Mouse (Mus musculus): ENCODE results near the gene Zfp688. TPM values are rescaled to one million over a fixed set of nuclear protein-coding genes. Genes with fewer than 3 reads are reported as not detected.
"Not testable (repeated sequence)": the region's sequence is repeated elsewhere in the genome, so short reads cannot be mapped to it uniquely, and the experiment has no call there.

The Zfp688 gene
- polyA plus RNA-seq, 2 experiments, result 18.6 to 25.2 TPM

DNA sequence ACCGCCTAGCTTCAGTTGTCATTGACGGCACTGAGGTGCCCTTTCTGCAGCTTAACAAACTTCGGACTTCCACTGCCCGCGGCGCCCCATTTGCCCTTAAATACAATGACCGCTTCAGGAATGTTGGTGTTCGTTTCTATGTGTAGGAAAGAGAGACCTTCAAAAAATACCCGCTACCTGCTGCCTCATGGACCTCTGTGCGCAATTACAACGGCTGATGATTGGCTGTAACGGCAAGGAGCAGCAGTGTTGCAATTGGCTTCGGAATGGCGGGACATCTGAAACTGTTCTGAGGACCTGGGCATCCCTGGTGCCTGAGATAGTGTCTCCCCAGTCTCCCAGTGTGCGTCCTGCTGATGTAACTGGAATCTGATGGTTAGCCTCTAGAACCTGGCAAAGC lies 379 bp upstream of the Zfp688 start:
- Histone ChIP-seq H3K4me3 (replicated peaks; ENCODE audit: low read length) (peak overlapping the region; percentile 72), H3K36me3 (ENCODE audit: control insufficient read depth, insufficient read depth, low read length) (peaks cover 7% of the 10 kb centered on the region; the same call in 1 of the 2 replicates), H3K9ac (ENCODE audit: low read depth, low read length, severe bottlenecking) (0 out of 2 replicates have a peak overlapping the region, but pooled peaks have one; percentile 32), H3K27ac (replicated peaks; ENCODE audit: low read depth, low read length) (no peak overlapping the region), H3K9me3 (ENCODE audit: control insufficient read depth, low read length) (no peaks in the 10 kb centered on the region), H3K4me2 (replicated peaks; ENCODE audit: low read depth, low read length, severe bottlenecking) (peak overlapping the region; percentile 93), H3K4me1 (ENCODE audit: control insufficient read depth, insufficient read depth, low read length) (peaks cover 5% of the 10 kb centered on the region; the same call in 1 of the 2 replicates), H3K27me3 (ENCODE audit: control insufficient read depth, insufficient read depth, low read length) (no peaks in the 10 kb centered on the region)
- ATAC-seq (ENCODE audit: low FRiP score, low read depth) (peak; percentile 35; the same call in 1 of the 2 replicates), DNase-seq (ENCODE audit: low spot score) (no peak)
- WGBS, result 2% methylated on average over 15 of the region's 15 CpGs
- TF ChIP-seq POLR2A (IDR thresholded peaks at IDR 0.05; ENCODE audit: borderline replicate concordance, extremely low read depth, insufficient read depth, insufficient read length), result no peak

DNA sequence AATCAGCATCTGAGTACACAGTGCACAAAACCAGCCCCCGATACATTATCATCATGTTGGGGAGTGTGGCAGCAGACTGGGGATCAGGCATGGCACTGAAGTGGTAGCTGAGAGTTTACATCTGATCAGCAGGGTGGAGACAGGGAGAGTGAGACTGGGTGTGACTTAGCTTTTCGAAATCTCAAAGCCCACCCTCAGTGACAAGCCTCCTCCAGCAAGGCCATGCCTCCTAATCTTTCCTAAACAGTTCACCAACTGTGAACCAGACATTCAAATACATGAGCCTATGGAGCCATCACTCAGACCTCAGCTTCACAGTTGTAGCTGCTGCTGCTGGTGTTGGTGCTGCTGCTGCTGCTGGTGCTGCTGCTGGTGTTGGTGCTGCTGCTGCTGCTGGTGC lies 10.4 kb downstream of the Zfp688 start:
- Histone ChIP-seq H3K4me1 (ENCODE audit: control insufficient read depth, insufficient read depth, low read length) (0 out of 2 replicates have a peak, but pooled peaks cover 2% of the 10 kb centered on the region), H3K27me3 (ENCODE audit: control insufficient read depth, insufficient read depth, low read length) (no peaks in the 10 kb centered on the region), H3K4me2 (replicated peaks; ENCODE audit: low read depth, low read length, severe bottlenecking) (no peak overlapping the region), H3K4me3 (replicated peaks; ENCODE audit: low read length) (no peak overlapping the region), H3K27ac (replicated peaks; ENCODE audit: low read depth, low read length) (no peak overlapping the region), H3K36me3 (ENCODE audit: control insufficient read depth, insufficient read depth, low read length) (no peaks in the 10 kb centered on the region), H3K9ac (ENCODE audit: low read depth, low read length, severe bottlenecking) (no peak overlapping the region), H3K9me3 (ENCODE audit: control insufficient read depth, low read length) (no peaks in the 10 kb centered on the region)
- DNase-seq (ENCODE audit: low spot score), result no peak
- WGBS, result 88% methylated on average over 2 of the region's 2 CpGs
- ATAC-seq (ENCODE audit: low FRiP score, low read depth), result no peak
- no peak for TF ChIP-seq POLR2A (IDR thresholded peaks at IDR 0.05; ENCODE audit: borderline replicate concordance, extremely low read depth, insufficient read depth, insufficient read length)

DNA sequence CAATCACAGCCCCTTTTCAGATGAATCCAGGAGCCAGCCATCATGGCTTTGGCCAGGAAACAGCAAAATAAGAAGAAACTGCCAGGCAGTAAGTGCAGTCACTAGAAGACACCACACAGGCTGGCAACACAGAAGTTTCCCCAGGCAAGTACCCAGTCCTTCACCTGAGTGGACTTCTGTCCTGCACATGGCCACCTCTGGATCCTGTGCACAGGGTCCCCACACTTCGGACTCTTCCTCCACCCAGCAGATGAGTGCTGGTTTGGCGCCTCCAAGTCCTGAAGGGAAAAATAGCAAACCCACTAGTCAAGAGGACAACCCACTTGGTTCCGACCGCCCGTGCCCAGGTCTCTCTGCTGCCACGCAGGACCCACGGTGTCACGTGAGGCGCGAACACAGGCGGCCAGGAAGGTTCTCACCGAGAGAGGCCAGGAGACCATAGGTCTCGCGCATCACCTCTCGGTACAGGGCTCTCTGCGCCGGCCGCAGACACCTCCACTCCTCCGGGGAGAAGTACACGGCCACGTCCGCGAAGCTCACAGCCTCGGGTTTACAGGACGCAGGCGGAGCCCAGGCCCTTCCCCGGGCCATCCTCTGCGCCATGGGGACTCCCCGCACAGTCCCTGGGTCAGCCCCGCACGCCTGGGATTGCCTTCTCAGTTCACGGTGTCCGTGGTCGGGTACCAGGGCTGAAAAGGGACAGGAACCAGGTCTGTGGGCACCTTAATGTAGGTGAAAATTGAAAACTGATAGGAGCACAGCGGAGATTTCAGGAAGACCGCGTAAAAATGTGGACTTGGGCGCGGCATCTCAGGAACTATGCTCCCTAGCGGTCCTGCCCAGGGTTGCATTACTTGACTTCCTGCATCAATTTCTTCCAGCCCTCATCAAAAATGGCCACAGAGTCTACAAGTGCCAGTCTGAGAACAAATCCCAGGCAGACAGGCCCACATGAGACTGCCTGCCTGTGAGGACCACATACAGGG lies 15.6 kb downstream of the Zfp688 start, which contains the start of gene Zfp764:
Gene Zfp764 (minus strand): TSS at position 821 of the 986 bp plus-strand sequence.
- Histone ChIP-seq H3K4me3 (replicated peaks; ENCODE audit: low read length) (peak within 1 kb of the TSS; percentile 54), H3K9ac (ENCODE audit: low read depth, low read length, severe bottlenecking) (peak within 1 kb of the TSS; percentile 75), H3K27ac (replicated peaks; ENCODE audit: low read depth, low read length) (peak within 1 kb of the TSS; percentile 77), H3K4me2 (replicated peaks; ENCODE audit: low read depth, low read length, severe bottlenecking) (peak within 1 kb of the TSS; percentile 83)
- peak; percentile 89 for ATAC-seq (ENCODE audit: low FRiP score, low read depth)
- TF ChIP-seq POLR2A (IDR thresholded peaks at IDR 0.05; ENCODE audit: borderline replicate concordance, extremely low read depth, insufficient read depth, insufficient read length), result peak; percentile 33; the same call in 1 of the 2 replicates
- H3K9me3 ChIP-seq (ENCODE audit: control insufficient read depth, low read length); H3K36me3 ChIP-seq (ENCODE audit: control insufficient read depth, insufficient read depth, low read length); H3K27me3 ChIP-seq (ENCODE audit: control insufficient read depth, insufficient read depth, low read length); H3K4me1 ChIP-seq (ENCODE audit: control insufficient read depth, insufficient read depth, low read length): not testable (repeated sequence)
- peak; percentile 90 for DNase-seq (ENCODE audit: low spot score)
- 6% methylated on average over 40 of the region's 40 CpGs for WGBS

DNA sequence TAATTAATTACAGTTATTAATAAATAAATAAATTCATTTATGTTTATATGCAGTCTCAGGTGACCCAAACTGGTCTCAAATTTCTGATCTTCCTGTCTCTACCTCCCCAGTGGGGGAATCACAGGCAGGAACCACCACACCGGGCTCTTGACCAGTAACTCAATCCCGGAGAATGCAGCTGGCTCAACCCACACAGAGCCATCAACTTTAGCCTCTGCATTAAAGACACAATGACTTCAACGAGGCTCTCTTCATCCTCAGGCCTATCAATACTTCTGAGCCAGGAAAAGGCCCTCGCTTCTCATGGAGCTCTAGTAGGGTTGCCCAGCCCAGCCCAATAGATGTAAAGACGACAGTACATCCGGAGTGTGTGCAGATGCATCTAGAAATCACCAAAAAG lies 17.8 kb downstream of the Zfp688 start:
- H3K9ac ChIP-seq (ENCODE audit: low read depth, low read length, severe bottlenecking); H3K9me3 ChIP-seq (ENCODE audit: control insufficient read depth, low read length); H3K4me1 ChIP-seq (ENCODE audit: control insufficient read depth, insufficient read depth, low read length); H3K27me3 ChIP-seq (ENCODE audit: control insufficient read depth, insufficient read depth, low read length); ATAC-seq (ENCODE audit: low FRiP score, low read depth); H3K4me3 ChIP-seq (replicated peaks; ENCODE audit: low read length); H3K36me3 ChIP-seq (ENCODE audit: control insufficient read depth, insufficient read depth, low read length); H3K27ac ChIP-seq (replicated peaks; ENCODE audit: low read depth, low read length); H3K4me2 ChIP-seq (replicated peaks; ENCODE audit: low read depth, low read length, severe bottlenecking); DNase-seq (ENCODE audit: low spot score): not testable (repeated sequence)
- WGBS, result 91% methylated on average over 6 of the region's 6 CpGs

DNA sequence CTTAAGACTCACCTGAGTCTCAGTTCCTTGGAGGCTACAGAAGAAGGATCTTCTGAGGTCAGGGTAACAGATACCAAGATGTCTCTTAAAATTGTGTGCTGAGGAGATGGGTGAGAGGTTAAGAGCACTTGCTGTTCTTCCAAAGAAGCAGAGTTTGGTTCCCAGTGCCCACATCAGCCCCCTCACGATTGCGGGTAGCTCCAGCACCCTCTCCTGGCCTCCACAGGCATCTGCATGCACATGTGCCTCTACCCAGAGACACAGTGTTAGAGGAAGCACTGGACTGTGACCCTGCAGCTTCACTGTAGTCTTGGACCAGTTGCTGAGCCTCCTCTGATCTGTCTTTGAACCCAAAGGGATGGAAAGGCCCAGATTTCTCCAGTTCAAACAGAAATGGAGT lies 18.9 kb downstream of the Zfp688 start:
- Histone ChIP-seq H3K27me3 (ENCODE audit: control insufficient read depth, insufficient read depth, low read length) (no peaks in the 10 kb centered on the region), H3K4me3 (replicated peaks; ENCODE audit: low read length) (no peak overlapping the region), H3K9me3 (ENCODE audit: control insufficient read depth, low read length) (no peaks in the 10 kb centered on the region), H3K9ac (ENCODE audit: low read depth, low read length, severe bottlenecking) (no peak overlapping the region), H3K4me1 (ENCODE audit: control insufficient read depth, insufficient read depth, low read length) (0 out of 2 replicates have a peak, but pooled peaks cover 2% of the 10 kb centered on the region), H3K4me2 (replicated peaks; ENCODE audit: low read depth, low read length, severe bottlenecking) (no peak overlapping the region), H3K27ac (replicated peaks; ENCODE audit: low read depth, low read length) (no peak overlapping the region), H3K36me3 (ENCODE audit: control insufficient read depth, insufficient read depth, low read length) (no peaks in the 10 kb centered on the region)
- 45% methylated on average over 2 of the region's 2 CpGs for WGBS
- no peak for DNase-seq (ENCODE audit: low spot score)
- ATAC-seq (ENCODE audit: low FRiP score, low read depth), result no peak
- no peak for TF ChIP-seq POLR2A (IDR thresholded peaks at IDR 0.05; ENCODE audit: borderline replicate concordance, extremely low read depth, insufficient read depth, insufficient read length)
